Mouse (Mus musculus) spleen, postnatal 4 days (tissue): Measurements from ENCODE around the gene Tap1.

Experiments
- DNase-seq, 2 experiments: peaks; one replicate each; pipeline ENCODE4 v3.0.0; 2022; ENCODE audit warnings: low spot score in 2 of 2

Tap1 gene

DNA sequence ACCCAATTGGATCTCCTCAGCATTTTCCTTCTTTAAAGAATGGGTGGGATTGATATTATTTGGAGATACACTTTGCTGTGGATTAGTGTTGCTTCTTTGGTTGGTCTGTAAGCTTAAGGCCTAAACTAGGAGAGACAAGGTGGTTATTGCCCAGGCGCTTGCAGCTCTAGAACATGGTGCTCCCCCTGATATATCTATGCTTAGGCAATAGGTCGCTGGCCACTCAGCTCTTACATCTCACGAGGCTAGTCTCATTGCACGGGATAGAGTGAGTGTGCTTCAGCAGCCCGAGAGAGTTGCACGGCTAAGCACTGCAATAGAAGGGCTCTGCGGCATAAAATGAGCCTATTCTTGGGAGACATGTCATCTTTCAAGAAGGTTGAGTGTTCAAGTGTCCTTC is 44.7 kb downstream of the Tap1 start:
- peak; percentile 10 to 40 for DNase-seq

DNA sequence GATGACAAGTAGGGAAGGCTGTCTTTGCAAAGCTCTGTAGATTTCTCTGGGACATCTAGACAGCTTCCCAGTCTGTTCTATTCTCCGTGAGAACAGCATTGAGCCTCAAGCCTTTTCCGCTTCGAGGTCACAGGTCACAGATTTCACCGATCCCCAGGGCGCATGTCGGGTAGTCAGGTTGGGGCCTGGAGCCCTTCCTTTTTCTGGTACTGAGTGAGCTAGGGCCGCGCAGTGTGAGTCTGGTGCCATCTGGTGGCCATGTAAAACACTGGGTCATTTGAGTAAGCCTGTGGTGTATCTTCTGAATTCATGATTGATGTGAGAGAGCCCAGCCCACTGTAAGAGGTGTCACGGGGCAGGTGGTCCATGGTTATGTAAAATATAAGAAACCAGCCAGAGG is 47.6 kb downstream of the Tap1 start:
- peak; percentile 80 to 88 for DNase-seq

DNA sequence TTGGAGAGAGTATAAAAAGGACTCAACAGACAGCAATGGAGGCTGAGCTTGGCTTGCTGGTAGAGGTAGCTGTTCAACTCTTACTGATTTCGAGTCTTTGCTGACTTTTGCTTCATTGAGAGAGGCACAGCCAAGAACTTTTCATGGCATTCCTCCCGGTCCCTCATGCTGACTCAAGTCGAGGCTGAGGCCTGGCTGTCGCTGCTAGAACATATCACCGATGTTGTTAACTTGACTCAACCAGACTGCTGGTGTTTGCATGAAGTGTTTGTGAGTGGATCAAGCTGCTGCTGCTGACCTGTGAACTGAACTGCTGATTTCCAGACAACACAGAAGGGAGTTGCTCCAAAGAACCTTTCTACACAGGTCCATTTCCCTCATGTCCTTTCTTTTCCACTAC is 49.3 kb downstream of the Tap1 start:
- DNase-seq = peak; percentile 9 to 55

DNA sequence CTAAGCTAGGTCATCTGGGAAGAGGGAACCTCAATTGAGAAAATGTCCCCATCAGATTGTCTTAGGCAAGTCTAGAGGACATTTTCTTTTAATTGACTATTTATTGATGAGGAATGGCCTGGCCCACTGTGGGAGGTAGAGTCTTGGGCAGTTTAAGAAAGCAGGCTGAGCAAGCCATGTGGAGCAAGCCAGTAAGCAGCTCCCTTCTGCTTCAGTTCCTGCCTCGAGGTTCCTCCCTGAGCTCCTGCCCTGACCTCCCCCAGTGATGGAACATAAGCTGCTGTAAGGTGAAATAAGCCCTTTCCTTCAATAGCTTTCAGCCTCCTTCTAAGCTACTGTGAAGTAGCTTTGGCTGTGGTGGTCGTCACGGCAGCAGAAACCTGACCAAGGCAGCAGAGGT is 50.4 kb downstream of the Tap1 start:
- peak; percentile 7 to 51 for DNase-seq

GRCm38 (mm10) chr17:34238706-34239105 is 51.4 kb downstream of the Tap1 start, which contains the start of gene H2-Ob:
H2-Ob (plus strand) TSS chr17:34238903.
- peak; percentile 59 to 67 for DNase-seq

GRCm38 (mm10) chr17:34239601-34240041 is 52.3 kb downstream of the Tap1 start:
- DNase-seq = peak; percentile 19 to 60

DNA sequence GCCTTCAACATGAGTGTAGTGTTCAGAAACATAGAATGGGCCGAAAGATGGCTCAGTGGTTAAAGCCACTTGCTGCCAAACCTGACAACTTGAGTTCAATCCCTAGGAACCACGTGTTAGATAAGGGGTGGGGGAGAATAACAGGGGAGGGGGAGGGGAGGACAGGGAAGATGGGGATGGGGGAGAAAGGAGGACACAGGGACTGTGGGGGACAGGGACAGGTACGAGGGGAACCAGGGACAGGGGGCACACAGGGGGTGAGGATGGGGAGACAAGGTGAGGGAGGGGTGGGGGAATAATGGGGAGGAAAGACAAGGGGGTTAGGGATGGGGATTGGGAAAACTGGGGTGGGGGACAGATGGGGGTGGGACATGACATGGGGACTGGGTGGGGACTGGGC is 53.0 kb downstream of the Tap1 start:
- peak; percentile 10 to 55 for DNase-seq

DNA sequence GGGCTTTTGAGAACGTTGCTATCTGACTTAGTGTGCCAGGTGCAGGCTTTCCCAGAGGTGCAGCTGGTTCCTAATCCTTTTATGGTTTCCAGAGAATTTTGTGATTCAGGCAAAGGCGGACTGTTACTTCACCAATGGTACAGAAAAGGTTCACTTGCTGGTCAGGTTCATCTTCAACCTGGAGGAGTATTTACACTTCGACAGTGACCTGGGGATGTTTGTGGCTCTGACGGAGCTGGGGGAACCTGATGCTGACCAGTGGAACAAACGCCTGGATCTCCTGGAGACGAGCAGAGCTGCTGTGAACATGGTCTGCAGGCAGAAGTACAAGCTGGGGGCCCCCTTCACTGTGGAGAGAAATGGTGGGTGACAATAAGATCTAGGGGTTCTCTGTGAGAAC is 53.6 kb downstream of the Tap1 start:
- DNase-seq = peak; percentile 10 to 57

DNA sequence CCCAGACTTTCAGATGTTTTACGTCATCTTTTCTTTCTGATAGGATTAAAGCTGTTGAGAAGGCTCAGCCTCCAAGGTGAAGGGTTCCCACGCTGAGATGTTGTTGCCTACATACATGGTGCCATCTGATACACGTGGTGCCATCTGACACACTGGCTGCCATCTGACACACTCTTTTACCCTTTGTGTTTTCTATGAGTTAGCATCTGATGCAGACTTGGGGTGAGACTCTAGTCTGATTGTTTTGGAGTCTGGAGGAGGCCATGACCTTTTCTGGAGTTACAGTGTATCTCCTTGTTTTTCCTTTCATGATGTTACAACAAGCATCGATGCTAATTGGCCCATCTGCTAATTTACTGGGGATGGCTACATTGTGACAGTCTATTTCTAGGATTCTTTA is 57.3 kb downstream of the Tap1 start:
- DNase-seq = peak; percentile 7 to 30
